Mouse (Mus musculus) liver, postnatal 0 days (tissue): Measurements from ENCODE around the gene Tex21. TPM values are rescaled to one million over a fixed set of nuclear protein-coding genes. Genes with fewer than 3 reads are reported as not detected.

Source experiments
- ATAC-seq: fragments of 200-750 bp; cut with Nextera tagmentation; 2 replicates; pipeline ENCODE4 v1.8.0; 2017; ENCODE audit warnings: mild to moderate bottlenecking, moderate library complexity
- DNase-seq: peaks from one replicate; pipeline ENCODE4 v3.0.0-alpha.2; 2016
- H3K27ac ChIP-seq: fragments of 300-500 bp; sonication (generic); 2 replicates; pipeline ENCODE4 v1.5.1; 2014; ENCODE audit warnings: antibody characterized with exemption, moderate library complexity, mild to moderate bottlenecking, low read depth
- H3K27me3 ChIP-seq: fragments of 300-500 bp; sonication (generic); 2 replicates; pipeline ENCODE4 v1.6.1; 2014; ENCODE audit warnings: low read length, control low read depth, mixed read lengths; ENCODE audit not compliant: insufficient read depth
- H3K36me3 ChIP-seq: fragments of 300-500 bp; sonication (generic); replicated peaks from 2 replicates; pipeline ENCODE4 v1.6.1; 2014; ENCODE audit warnings: mild to moderate bottlenecking, control low read depth, low read length, moderate library complexity, mixed read lengths; ENCODE audit not compliant: insufficient read depth
- H3K4me1 ChIP-seq: fragments of 300-500 bp; sonication (generic); 2 replicates; pipeline ENCODE4 v1.6.1; 2014; ENCODE audit warnings: antibody characterized with exemption, mild to moderate bottlenecking, control low read depth; ENCODE audit not compliant: insufficient read depth
- H3K4me2 ChIP-seq: fragments of 300-500 bp; sonication (generic); 2 replicates; pipeline ENCODE4 v1.6.1; 2014; ENCODE audit warnings: low read depth, mild to moderate bottlenecking, low read length, moderate library complexity, mixed read lengths
- H3K4me3 ChIP-seq: fragments of 300-500 bp; sonication (generic); 2 replicates; pipeline ENCODE4 v1.5.1; 2014; ENCODE audit warnings: low read depth, low read length
- H3K9ac ChIP-seq: fragments of 300-500 bp; sonication (generic); replicated peaks from 2 replicates; pipeline ENCODE4 v1.6.1; 2014; ENCODE audit warnings: mild to moderate bottlenecking, moderate library complexity
- H3K9me3 ChIP-seq: fragments of 300-500 bp; sonication (generic); 2 replicates; pipeline ENCODE4 v1.6.1; 2016; ENCODE audit warnings: mild to moderate bottlenecking, control low read depth, low read length, mixed read lengths
- CTCF ChIP-seq: sonication (generic); IDR thresholded peaks from 2 replicates; pipeline ENCODE4 v1.5.1; 2016; ENCODE audit warnings: antibody characterized with exemption, low read depth
- EP300 ChIP-seq: IDR thresholded peaks from 2 replicates; pipeline ENCODE4 v1.6.1; 2016; ENCODE audit warnings: antibody characterized with exemption, low read depth, mild to moderate bottlenecking
- WGBS: fragments of 180-500 bp; shearing (Covaris S2); extraction: QIAGEN DNeasy Blood & Tissue Kit; methylation state at CpG from one replicate; pipeline ENCODE4 v1.1.7; 2014; ENCODE audit not compliant: insufficient replicate concordance; 5-methylcytosine and 5-hydroxymethylcytosine counted together
- polyA plus RNA-seq: library from polyadenylated mRNA; unstranded; fragments of >200 nt; fragmentation: Nextera tagmentation; extraction: Ambion mirVana; gene quantifications from 2 replicates; pipeline ENCODE4 v1.2.1, GENCODE M21; 2015

Gene Tex21
- polyA plus RNA-seq, 1 experiment from 2014 or later, result not detected

GRCm38 (mm10) chr12:76216716-76217115 is 29.8 kb downstream of the Tex21 start:
- TF ChIP-seq EP300 (no peak), CTCF (no peak)
- Histone ChIP-seq H3K4me3 (no peak overlapping the region), H3K27me3 (no peaks in the 10 kb centered on the region), H3K4me1 (no peaks in the 10 kb centered on the region), H3K4me2 (no peak overlapping the region), H3K36me3 (no peaks in the 10 kb centered on the region), H3K9me3 (no peaks in the 10 kb centered on the region), H3K27ac (no peak overlapping the region), H3K9ac (no peak overlapping the region)
- WGBS, result 72% methylated on average over 11 of the region's 11 CpGs
- DNase-seq, result no peak
- ATAC-seq, result no peak

GRCm38 (mm10) chr12:76215121-76215520 is 31.4 kb downstream of the Tex21 start:
- no peak for ATAC-seq

GRCm38 (mm10) chr12:76209429-76209974 is 37.0 kb downstream of the Tex21 start:
- ATAC-seq (no peak), DNase-seq (no peak)
- no peaks in the 10 kb centered on the region for H3K9me3 ChIP-seq
- no peaks in the 10 kb centered on the region for H3K36me3 ChIP-seq
- H3K4me2 ChIP-seq, result no peak overlapping the region
- H3K27ac ChIP-seq, result no peak overlapping the region
- TF ChIP-seq CTCF (no peak), EP300 (no peak)
- no peak overlapping the region for H3K9ac ChIP-seq
- H3K27me3 ChIP-seq, result no peaks in the 10 kb centered on the region
- no peaks in the 10 kb centered on the region for H3K4me1 ChIP-seq
- WGBS, result 87% methylated on average over 5 of the region's 5 CpGs
- H3K4me3 ChIP-seq, result no peak overlapping the region

More at GRCm38 (mm10) chr12:76215121-76215520, 31.4 kb downstream of the Tex21 start:
- Histone ChIP-seq H3K27me3 (no peaks in the 10 kb centered on the region), H3K4me1 (no peaks in the 10 kb centered on the region), H3K27ac (no peak overlapping the region), H3K4me3 (no peak overlapping the region), H3K9me3 (no peaks in the 10 kb centered on the region), H3K9ac (no peak overlapping the region), H3K36me3 (no peaks in the 10 kb centered on the region), H3K4me2 (no peak overlapping the region)
- WGBS, result 43% methylated on average over 5 of the region's 5 CpGs
- DNase-seq, result no peak
- TF ChIP-seq EP300 (no peak), CTCF (no peak)

- WGBS, result 51% methylated on average over 4 of the region's 4 CpGs
- Histone ChIP-seq H3K4me2 (no peak overlapping the region), H3K4me1 (peaks cover 12% of the 10 kb centered on the region), H3K9me3 (no peaks in the 10 kb centered on the region), H3K27me3 (no peaks in the 10 kb centered on the region), H3K9ac (no peak overlapping the region), H3K27ac (no peak overlapping the region), H3K36me3 (no peaks in the 10 kb centered on the region), H3K4me3 (no peak overlapping the region)
- TF ChIP-seq CTCF (0 out of 2 replicates have a peak, but pooled peaks have one; percentile 4), EP300 (no peak)
- DNase-seq (no peak), ATAC-seq (no peak)
These were observed 46.2 kb downstream of the Tex21 start for GRCm38 (mm10) chr12:76200326-76200725.

- DNase-seq (no peak), ATAC-seq (no peak)
- no peak for TF ChIP-seq CTCF
- no peak for TF ChIP-seq EP300
- Histone ChIP-seq H3K27ac (no peak overlapping the region), H3K4me3 (no peak overlapping the region), H3K4me1 (peaks cover 12% of the 10 kb centered on the region), H3K4me2 (peak overlapping the region; percentile 83), H3K27me3 (no peaks in the 10 kb centered on the region), H3K9me3 (no peaks in the 10 kb centered on the region), H3K9ac (no peak overlapping the region), H3K36me3 (no peaks in the 10 kb centered on the region)
- 44% methylated on average over 8 of the region's 8 CpGs for WGBS
These were observed 49.5 kb downstream of the Tex21 start for GRCm38 (mm10) chr12:76197071-76197470.

- peak; percentile 72 for DNase-seq
- no peaks in the 10 kb centered on the region for H3K9me3 ChIP-seq
- H3K27me3 ChIP-seq, result no peaks in the 10 kb centered on the region
- H3K4me1 ChIP-seq, result peaks cover 12% of the 10 kb centered on the region
- no peak overlapping the region for H3K9ac ChIP-seq
- peak overlapping the region; percentile 83 for H3K4me2 ChIP-seq
- peak; percentile 88 for TF ChIP-seq CTCF
- no peak for TF ChIP-seq EP300
- ATAC-seq, result peak; percentile 79
- no peaks in the 10 kb centered on the region for H3K36me3 ChIP-seq
- H3K4me3 ChIP-seq, result peak overlapping the region; percentile 38; the same call in 1 of the 2 replicates
- WGBS, result 11% methylated on average over 6 of the region's 6 CpGs
- H3K27ac ChIP-seq, result no peak overlapping the region
These were observed 49.9 kb downstream of the Tex21 start for GRCm38 (mm10) chr12:76196709-76197054.
